Mouse (Mus musculus) kidney, embryonic 16.5 days (tissue): ENCODE results near the gene Defb45. TPM values are rescaled to one million over a fixed set of nuclear protein-coding genes. Genes with fewer than 3 reads are reported as not detected.

Experiments
- ATAC-seq: fragments of 200-750 bp; cut with Nextera tagmentation; 2 replicates; pipeline ENCODE4 v1.8.0; 2017; ENCODE audit warnings: moderate TSS enrichment; ENCODE audit not compliant: low FRiP score, low TSS enrichment
- H3K27ac ChIP-seq: fragments of 300-500 bp; sonication (generic); 2 replicates; pipeline ENCODE4 v1.5.1; 2014; ENCODE audit warnings: low read length
- H3K27me3 ChIP-seq: fragments of 300-500 bp; sonication (generic); 2 replicates; pipeline ENCODE4 v1.6.1; 2014; ENCODE audit warnings: low read length, control low read depth, mixed read lengths; ENCODE audit not compliant: insufficient read depth
- H3K36me3 ChIP-seq: fragments of 300-500 bp; sonication (generic); 2 replicates; pipeline ENCODE4 v1.6.1; 2014; ENCODE audit warnings: low read length, control low read depth, mixed read lengths; ENCODE audit not compliant: insufficient read depth
- H3K4me1 ChIP-seq: fragments of 300-500 bp; sonication (generic); 2 replicates; pipeline ENCODE4 v1.6.1; 2014; ENCODE audit warnings: low read length, control low read depth, mixed read lengths; ENCODE audit not compliant: insufficient read depth
- H3K4me2 ChIP-seq: fragments of 300-500 bp; sonication (generic); replicated peaks from 2 replicates; pipeline ENCODE4 v1.6.1; 2014; ENCODE audit warnings: low read depth, low read length
- H3K4me3 ChIP-seq: fragments of 300-500 bp; sonication (generic); 2 replicates; pipeline ENCODE4 v1.5.1; 2014; ENCODE audit warnings: mild to moderate bottlenecking, low read length
- H3K9ac ChIP-seq: fragments of 300-500 bp; sonication (generic); replicated peaks from 2 replicates; pipeline ENCODE4 v1.6.1; 2014; ENCODE audit warnings: low read length
- H3K9me3 ChIP-seq: fragments of 300-500 bp; sonication (generic); 2 replicates; pipeline ENCODE4 v1.6.1; 2016; ENCODE audit warnings: low read length, control low read depth
- WGBS: fragments of 180-500 bp; shearing (Covaris S2); extraction: QIAGEN DNeasy Blood & Tissue Kit; methylation state at CpG from one replicate; pipeline ENCODE4 v1.1.7; 2014; 5-methylcytosine and 5-hydroxymethylcytosine counted together
- polyA plus RNA-seq: library from polyadenylated mRNA; unstranded; fragments of >200 nt; fragmentation: Nextera tagmentation; extraction: Ambion mirVana; gene quantifications from 2 replicates; pipeline ENCODE4 v1.2.1, GENCODE M21; 2015

Gene Defb45
- polyA plus RNA-seq, result not detected in 2 replicates

DNA sequence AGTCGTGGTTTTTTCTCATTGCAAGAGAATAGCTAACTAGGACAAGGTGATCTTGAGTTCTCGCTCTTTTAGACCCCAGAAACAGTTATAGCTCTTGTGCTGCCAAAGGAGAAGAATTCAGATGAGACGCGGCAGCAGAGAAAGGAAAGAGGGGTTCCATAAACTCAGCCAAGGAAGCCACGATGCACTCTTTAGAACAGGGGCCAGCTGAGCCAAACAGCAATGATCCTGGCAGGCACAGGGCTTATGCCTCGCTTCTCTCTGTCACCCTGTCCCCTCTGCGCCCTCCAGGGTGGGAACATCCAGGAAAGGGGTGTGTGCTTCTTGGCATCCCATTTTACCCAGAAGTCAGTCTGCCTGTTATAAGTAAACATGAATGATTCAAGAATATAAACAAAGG is at the start of gene Defb45:
TSS of gene Defb45 (minus strand) at position 101 of the 400 bp plus-strand sequence.
- H3K9me3 ChIP-seq, result no peaks in the 10 kb centered on the region
- H3K4me2 ChIP-seq, result no peak within 1 kb of the TSS
- H3K9ac ChIP-seq, result no peak within 1 kb of the TSS
- H3K4me3 ChIP-seq, result no peak within 1 kb of the TSS
- no peaks in the 10 kb centered on the region for H3K4me1 ChIP-seq
- H3K27ac ChIP-seq, result no peak within 1 kb of the TSS
- no peaks in the 10 kb centered on the region for H3K27me3 ChIP-seq
- H3K36me3 ChIP-seq, result no peaks in the 10 kb centered on the region
- WGBS, result 64% methylated on average over 7 of the region's 7 CpGs
- ATAC-seq, result no peak

DNA sequence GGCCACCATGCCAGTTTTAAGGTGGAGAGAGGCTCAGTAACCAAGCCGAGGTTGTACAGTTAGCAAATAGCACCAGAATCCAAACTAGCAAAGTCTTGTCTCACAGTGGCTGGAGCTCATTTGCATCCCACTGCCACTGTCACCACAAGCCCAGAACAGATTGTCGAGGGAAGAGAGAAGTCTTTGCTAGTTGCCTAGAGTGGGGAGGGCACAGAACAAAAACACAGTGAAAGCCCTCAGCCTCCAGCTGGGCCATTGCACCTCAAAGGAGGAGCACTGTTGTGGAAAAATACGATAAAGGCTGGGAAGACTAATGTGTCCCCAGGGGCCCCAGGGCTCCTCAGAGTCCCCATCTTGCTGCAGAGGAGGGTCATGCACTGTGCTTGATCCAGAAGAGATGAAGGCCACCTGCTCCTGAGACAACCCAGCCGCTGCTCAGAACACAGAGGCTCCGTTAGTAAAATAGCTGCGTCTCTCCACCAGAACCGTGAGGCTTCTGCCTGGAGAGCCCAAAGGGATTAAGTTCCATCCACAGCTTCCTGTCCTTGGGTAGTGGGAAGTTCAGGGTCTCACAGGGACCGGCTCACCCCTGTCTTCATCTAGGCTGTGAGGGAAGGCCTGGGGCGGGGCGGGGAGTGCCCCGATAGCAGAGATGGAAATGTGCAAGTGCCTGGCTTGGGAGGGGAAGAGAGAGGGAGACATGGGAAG is 40.4 kb upstream of the Defb45 start:
- no peaks in the 10 kb centered on the region for H3K36me3 ChIP-seq
- H3K4me1 ChIP-seq, result peaks cover 51% of the 10 kb centered on the region
- ATAC-seq, result peak; percentile 81
- no peaks in the 10 kb centered on the region for H3K9me3 ChIP-seq
- no peaks in the 10 kb centered on the region for H3K27me3 ChIP-seq
- H3K4me2 ChIP-seq, result 0 out of 2 replicates have a peak overlapping the region, but pooled peaks have one; percentile 3
- H3K4me3 ChIP-seq, result no peak overlapping the region
- 6% methylated on average over 11 of the region's 11 CpGs for WGBS
- H3K27ac ChIP-seq, result peak overlapping the region; percentile 99
- H3K9ac ChIP-seq, result peak overlapping the region; percentile 54; the same call in 1 of the 2 replicates

- no peak overlapping the region for H3K4me2 ChIP-seq
- no peak overlapping the region for H3K4me3 ChIP-seq
- H3K9ac ChIP-seq, result no peak overlapping the region
- 38% methylated on average over 6 of the region's 6 CpGs for WGBS
- peaks cover 56% of the 10 kb centered on the region for H3K4me1 ChIP-seq
- no peaks in the 10 kb centered on the region for H3K9me3 ChIP-seq
- no peak for ATAC-seq
- peak overlapping the region; percentile 99 for H3K27ac ChIP-seq
- H3K27me3 ChIP-seq, result no peaks in the 10 kb centered on the region
- H3K36me3 ChIP-seq, result peaks cover under 1% of the 10 kb centered on the region; the same call in 1 of the 2 replicates
These were observed 39.7 kb upstream of the Defb45 start for GRCm38 (mm10) chr2:152638865-152639264.

DNA sequence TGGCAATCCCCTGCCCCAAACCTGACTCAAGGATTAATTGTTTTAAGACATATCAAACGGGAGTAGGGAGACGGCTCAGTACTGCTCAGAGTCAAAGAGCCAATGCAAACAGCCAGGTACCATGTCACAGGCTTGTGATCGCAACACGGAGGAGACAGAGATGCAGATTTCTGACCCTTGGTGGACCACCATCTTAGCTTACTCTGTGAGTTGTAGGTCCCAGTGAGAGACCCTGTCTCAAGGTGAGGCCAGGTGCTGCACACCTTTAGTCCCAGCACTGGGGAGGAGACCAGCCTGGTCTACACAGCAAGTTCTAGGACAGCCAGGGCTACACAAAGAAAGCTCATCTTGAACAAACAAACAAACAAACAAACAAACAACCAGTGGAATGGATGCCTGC is 38.2 kb upstream of the Defb45 start:
- H3K4me3 ChIP-seq, result no peak overlapping the region
- ATAC-seq, result no peak
- no peaks in the 10 kb centered on the region for H3K9me3 ChIP-seq
- peaks cover 71% of the 10 kb centered on the region for H3K4me1 ChIP-seq
- H3K27me3 ChIP-seq, result no peaks in the 10 kb centered on the region
- 0 out of 2 replicates have a peak overlapping the region, but pooled peaks have one; percentile 50 for H3K9ac ChIP-seq
- H3K36me3 ChIP-seq, result peaks cover 5% of the 10 kb centered on the region; the same call in 1 of the 2 replicates
- 32% methylated on average over 4 of the region's 4 CpGs for WGBS
- peak overlapping the region; percentile 99 for H3K27ac ChIP-seq
- H3K4me2 ChIP-seq, result no peak overlapping the region

DNA sequence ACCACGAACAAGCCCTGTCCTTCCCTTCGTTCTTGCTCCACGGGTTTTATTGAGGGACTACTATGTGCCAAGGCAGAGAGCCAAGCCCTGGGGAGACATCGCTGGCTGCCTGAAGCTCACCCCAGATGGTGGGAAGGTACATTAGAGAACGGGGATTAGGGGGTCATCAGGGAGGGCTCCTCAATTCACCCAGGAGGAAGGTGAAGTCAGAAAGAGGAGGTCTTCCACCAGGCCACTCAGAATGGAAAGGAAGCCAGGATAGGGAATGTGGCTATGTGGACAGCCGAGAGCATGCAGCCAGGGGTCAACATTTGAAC is 37.8 kb upstream of the Defb45 start:
- no peak for ATAC-seq
- WGBS, result 29% methylated on average over 6 of the region's 6 CpGs
- Histone ChIP-seq H3K4me1 (peaks cover 75% of the 10 kb centered on the region), H3K9me3 (no peaks in the 10 kb centered on the region), H3K36me3 (peaks cover 5% of the 10 kb centered on the region; the same call in 1 of the 2 replicates), H3K9ac (peak overlapping the region; percentile 50; the same call in 1 of the 2 replicates), H3K27ac (peak overlapping the region; percentile 99), H3K4me2 (no peak overlapping the region; the same call in 1 of the 2 replicates), H3K4me3 (no peak overlapping the region), H3K27me3 (no peaks in the 10 kb centered on the region)

GRCm38 (mm10) chr2:152636246-152637005 is 37.2 kb upstream of the Defb45 start:
- Histone ChIP-seq H3K27ac (peak overlapping the region; percentile 99), H3K27me3 (no peaks in the 10 kb centered on the region), H3K36me3 (peaks cover 9% of the 10 kb centered on the region; the same call in 1 of the 2 replicates), H3K9ac (peak overlapping the region; percentile 50), H3K4me1 (peaks cover 81% of the 10 kb centered on the region), H3K4me2 (peak overlapping the region; percentile 35), H3K4me3 (peak overlapping the region; percentile 13; the same call in 1 of the 2 replicates), H3K9me3 (no peaks in the 10 kb centered on the region)
- 22% methylated on average over 23 of the region's 23 CpGs for WGBS
- peak; percentile 78 for ATAC-seq

DNA sequence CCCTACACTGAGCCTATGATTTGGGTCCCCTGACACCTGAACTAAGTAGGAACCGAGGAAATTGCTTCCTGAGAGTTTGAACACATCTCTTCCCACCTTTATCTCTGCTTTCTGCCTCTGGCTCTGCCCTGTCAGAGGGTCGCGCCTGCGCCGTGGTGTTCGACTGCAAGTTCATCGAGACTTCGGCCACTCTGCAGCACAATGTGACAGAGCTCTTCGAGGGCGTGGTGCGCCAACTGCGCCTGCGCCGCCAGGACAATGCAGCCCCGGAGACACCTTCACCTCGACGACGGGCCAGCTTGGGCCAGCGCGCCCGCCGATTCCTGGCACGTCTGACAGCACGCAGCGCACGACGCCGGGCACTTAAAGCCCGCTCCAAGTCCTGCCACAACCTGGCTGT is 35.1 kb upstream of the Defb45 start:
- H3K9ac ChIP-seq, result no peak overlapping the region
- peak overlapping the region; percentile 99 for H3K27ac ChIP-seq
- H3K4me3 ChIP-seq, result no peak overlapping the region

DNA sequence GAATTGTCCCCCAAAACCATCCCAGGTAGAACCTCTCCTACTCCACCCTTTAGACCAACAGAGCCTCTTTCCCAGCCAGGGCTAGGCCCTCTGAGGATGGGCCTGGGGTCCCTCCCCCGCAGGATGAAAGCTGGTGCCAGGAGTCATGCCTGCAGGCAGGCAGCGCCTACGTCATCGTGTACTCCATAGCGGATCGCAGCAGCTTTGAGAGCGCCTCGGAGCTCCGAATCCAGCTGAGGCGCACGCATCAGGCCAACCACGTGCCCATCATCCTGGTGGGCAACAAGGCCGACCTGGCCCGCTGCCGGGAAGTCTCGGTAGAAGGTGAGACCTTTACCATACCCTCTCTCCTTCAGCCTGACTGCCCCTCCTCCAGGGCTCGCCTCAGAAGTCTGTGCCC is 34.1 kb upstream of the Defb45 start:
- H3K9ac ChIP-seq, result peak overlapping the region; percentile 53
- H3K27ac ChIP-seq, result peak overlapping the region; percentile 76
- H3K4me3 ChIP-seq, result peak overlapping the region; percentile 6; the same call in 1 of the 2 replicates
- no peak overlapping the region for H3K4me2 ChIP-seq
- peaks cover 86% of the 10 kb centered on the region for H3K4me1 ChIP-seq
- no peaks in the 10 kb centered on the region for H3K9me3 ChIP-seq
- 43% methylated on average over 17 of the region's 17 CpGs for WGBS
- H3K27me3 ChIP-seq, result peaks cover under 1% of the 10 kb centered on the region; the same call in 1 of the 2 replicates
- H3K36me3 ChIP-seq, result peaks cover 21% of the 10 kb centered on the region
- no peak for ATAC-seq

More for the DNA sequence above, 35.1 kb upstream of the Defb45 start:
- Histone ChIP-seq H3K4me2 (no peak overlapping the region), H3K36me3 (peaks cover 21% of the 10 kb centered on the region), H3K9me3 (no peaks in the 10 kb centered on the region), H3K27me3 (no peaks in the 10 kb centered on the region), H3K4me1 (peaks cover 85% of the 10 kb centered on the region)
- 85% methylated on average over 29 of the region's 29 CpGs for WGBS
- no peak for ATAC-seq

- ATAC-seq, result no peak
- no peaks in the 10 kb centered on the region for H3K9me3 ChIP-seq
- peak overlapping the region; percentile 74 for H3K4me2 ChIP-seq
- peaks cover 69% of the 10 kb centered on the region for H3K4me1 ChIP-seq
- no peak overlapping the region; the same call in 1 of the 2 replicates for H3K4me3 ChIP-seq
- H3K27ac ChIP-seq, result no peak overlapping the region
- H3K27me3 ChIP-seq, result peaks cover 5% of the 10 kb centered on the region; the same call in 1 of the 2 replicates
- WGBS, result 82% methylated on average over 6 of the region's 6 CpGs
- peaks cover 21% of the 10 kb centered on the region for H3K36me3 ChIP-seq
- no peak overlapping the region for H3K9ac ChIP-seq
These were observed 30.7 kb upstream of the Defb45 start for GRCm38 (mm10) chr2:152629904-152630303.
